Comparison of ENCODE assay signal across 29 mouse cellular contexts in genomic region chr10:19357848-19358247, GRCm38 (mm10). TPM values are rescaled to one million over a fixed set of nuclear protein-coding genes. Genes with fewer than 3 reads are reported as not detected.
DNase-seq lines count a peak whose midpoint lies in the region; ATAC-seq and TF ChIP-seq lines count a peak whose summit lies in the region.
"Had no signal": no experiment of that assay in that cellular context is flagged by ENCODE, and none has a peak within 500 bp of the region (broad histone marks: within the 10 kb centered on the region; RNA-seq: fewer than 3 reads in every experiment).

No protein-coding gene starts in this region.

- no peaks in the 10 kb centered on the region for H3K36me3 ChIP-seq in forebrain, embryonic 11.5 days (ENCODE audit: control insufficient read depth, insufficient read depth, low read length)
- H3K36me3 ChIP-seq in forebrain, embryonic 13.5 days (ENCODE audit: poor library complexity, severe bottlenecking) = no peaks in the 10 kb centered on the region
- H3K36me3 ChIP-seq in midbrain, embryonic 11.5 days (ENCODE audit: control insufficient read depth, insufficient read depth, low read length) = no peaks in the 10 kb centered on the region
- no peaks in the 10 kb centered on the region for H3K36me3 ChIP-seq in midbrain, postnatal 0 days (ENCODE audit: insufficient read depth, low read length)
- H3K36me3 ChIP-seq in hindbrain, embryonic 14.5 days (replicated peaks; ENCODE audit: control insufficient read depth, insufficient read depth) = no peaks in the 10 kb centered on the region
- H3K36me3 ChIP-seq in neural tube, embryonic 14.5 days (ENCODE audit: control insufficient read depth, insufficient read depth, low read length) = no peaks in the 10 kb centered on the region

- peak overlapping the region; percentile 23; the same call in 1 of the 2 replicates for H3K4me3 ChIP-seq in forebrain, embryonic 11.5 days (ENCODE audit: low read depth, low read length)
- H3K4me3 ChIP-seq in forebrain, embryonic 13.5 days = no peak overlapping the region
- peak overlapping the region; percentile 33 for H3K4me3 ChIP-seq in midbrain, embryonic 11.5 days (ENCODE audit: low read depth, low read length)
- H3K4me3 ChIP-seq in midbrain, postnatal 0 days (ENCODE audit: low read depth, low read length) = no peak overlapping the region
- peak overlapping the region; percentile 30 for H3K4me3 ChIP-seq in hindbrain, embryonic 14.5 days (replicated peaks; ENCODE audit: low read length)
- H3K4me3 ChIP-seq in neural tube, embryonic 14.5 days (ENCODE audit: low read depth, low read length) = peak overlapping the region; percentile 26; the same call in 1 of the 2 replicates

- TF ChIP-seq CTCF in midbrain, postnatal 0 days (IDR thresholded peaks at IDR 0.05) = no peak

- H3K27ac ChIP-seq in forebrain, embryonic 11.5 days (ENCODE audit: low read depth, low read length) = no peak overlapping the region
- H3K27ac ChIP-seq in forebrain, embryonic 13.5 days = no peak overlapping the region
- H3K27ac ChIP-seq in midbrain, embryonic 11.5 days (ENCODE audit: low read depth, low read length) = no peak overlapping the region
- H3K27ac ChIP-seq in midbrain, postnatal 0 days (ENCODE audit: low read depth, low read length) = no peak overlapping the region
- H3K27ac ChIP-seq in hindbrain, embryonic 14.5 days = no peak overlapping the region
- no peak overlapping the region for H3K27ac ChIP-seq in neural tube, embryonic 14.5 days (ENCODE audit: low read depth, low read length)

- no peak overlapping the region for H3K9ac ChIP-seq in forebrain, embryonic 11.5 days (ENCODE audit: low read length)
- no peak overlapping the region for H3K9ac ChIP-seq in forebrain, embryonic 13.5 days
- H3K9ac ChIP-seq in midbrain, embryonic 11.5 days (ENCODE audit: low read length) = peak overlapping the region; percentile 43
- no peak overlapping the region for H3K9ac ChIP-seq in midbrain, postnatal 0 days (replicated peaks; ENCODE audit: low read length, poor library complexity, severe bottlenecking)
- H3K9ac ChIP-seq in hindbrain, embryonic 14.5 days = peak overlapping the region; percentile 7; the same call in 1 of the 2 replicates
- H3K9ac ChIP-seq in neural tube, embryonic 14.5 days (replicated peaks; ENCODE audit: low read depth, low read length) = no peak overlapping the region

- H3K9me3 ChIP-seq in forebrain, embryonic 11.5 days (ENCODE audit: control insufficient read depth, low read length) = no peaks in the 10 kb centered on the region
- no peaks in the 10 kb centered on the region for H3K9me3 ChIP-seq in forebrain, embryonic 13.5 days (replicated peaks)
- H3K9me3 ChIP-seq in midbrain, embryonic 11.5 days (ENCODE audit: control insufficient read depth, low read length) = no peaks in the 10 kb centered on the region
- H3K9me3 ChIP-seq in midbrain, postnatal 0 days (ENCODE audit: low read length) = no peaks in the 10 kb centered on the region
- no peaks in the 10 kb centered on the region for H3K9me3 ChIP-seq in hindbrain, embryonic 14.5 days (ENCODE audit: control insufficient read depth, low read length)
- H3K9me3 ChIP-seq in neural tube, embryonic 14.5 days (ENCODE audit: control insufficient read depth, low read length) = no peaks in the 10 kb centered on the region

- peaks cover 7% of the 10 kb centered on the region; the same call in 1 of the 2 replicates for H3K4me1 ChIP-seq in forebrain, embryonic 11.5 days (replicated peaks; ENCODE audit: control insufficient read depth, insufficient read depth, low read length)
- H3K4me1 ChIP-seq in forebrain, embryonic 13.5 days = peaks cover 20% of the 10 kb centered on the region
- peaks cover 1% of the 10 kb centered on the region; the same call in 1 of the 2 replicates for H3K4me1 ChIP-seq in midbrain, embryonic 11.5 days (ENCODE audit: control insufficient read depth, insufficient read depth, low read length)
- no peaks in the 10 kb centered on the region for H3K4me1 ChIP-seq in midbrain, postnatal 0 days (ENCODE audit: insufficient read depth, low read length)
- no peaks in the 10 kb centered on the region; the same call in 1 of the 2 replicates for H3K4me1 ChIP-seq in hindbrain, embryonic 14.5 days (replicated peaks; ENCODE audit: control insufficient read depth, insufficient read depth, low read length)
- H3K4me1 ChIP-seq in neural tube, embryonic 14.5 days (ENCODE audit: control insufficient read depth, insufficient read depth, low read length) = no peaks in the 10 kb centered on the region

- 11% methylated on average over 5 of the region's 5 CpGs for WGBS in forebrain, embryonic 11.5 days
- 13% methylated on average over 5 of the region's 5 CpGs for WGBS in forebrain, embryonic 13.5 days
- 11% methylated on average over 5 of the region's 5 CpGs for WGBS in midbrain, embryonic 11.5 days
- 19% methylated on average over 5 of the region's 5 CpGs for WGBS in midbrain, postnatal 0 days
- WGBS in hindbrain, embryonic 14.5 days = 17% methylated on average over 5 of the region's 5 CpGs
- WGBS in neural tube, embryonic 14.5 days = 13% methylated on average over 5 of the region's 5 CpGs

- H3K4me2 ChIP-seq in forebrain, embryonic 11.5 days (ENCODE audit: low read depth, low read length, severe bottlenecking) = no peak overlapping the region
- H3K4me2 ChIP-seq in forebrain, embryonic 13.5 days = no peak overlapping the region
- H3K4me2 ChIP-seq in midbrain, embryonic 11.5 days = no peak overlapping the region; the same call in 1 of the 2 replicates
- H3K4me2 ChIP-seq in midbrain, postnatal 0 days (ENCODE audit: low read depth, low read length, poor library complexity, severe bottlenecking) = no peak overlapping the region
- peak overlapping the region; percentile 49; the same call in 1 of the 2 replicates for H3K4me2 ChIP-seq in hindbrain, embryonic 14.5 days (replicated peaks)
- no peak overlapping the region for H3K4me2 ChIP-seq in neural tube, embryonic 14.5 days (ENCODE audit: low read depth, low read length)

- H3K27me3 ChIP-seq in forebrain, embryonic 11.5 days (ENCODE audit: control insufficient read depth, insufficient read depth, low read length) = peaks cover 89% of the 10 kb centered on the region
- H3K27me3 ChIP-seq in forebrain, embryonic 13.5 days = peaks cover 98% of the 10 kb centered on the region
- peaks cover 93% of the 10 kb centered on the region for H3K27me3 ChIP-seq in midbrain, embryonic 11.5 days (ENCODE audit: control insufficient read depth, insufficient read depth, low read length)
- H3K27me3 ChIP-seq in midbrain, postnatal 0 days (ENCODE audit: insufficient read depth, low read length) = peaks cover 95% of the 10 kb centered on the region
- peaks cover 100% of the 10 kb centered on the region for H3K27me3 ChIP-seq in hindbrain, embryonic 14.5 days (ENCODE audit: control insufficient read depth, insufficient read depth, low read length)
- H3K27me3 ChIP-seq in neural tube, embryonic 14.5 days (ENCODE audit: control insufficient read depth, insufficient read depth, low read length) = peaks cover 82% of the 10 kb centered on the region

- ATAC-seq in forebrain, embryonic 11.5 days (replicated peaks; ENCODE audit: low FRiP score) = no peak
- no peak for ATAC-seq in forebrain, embryonic 13.5 days
- ATAC-seq in midbrain, embryonic 11.5 days (ENCODE audit: low FRiP score) = no peak
- ATAC-seq in midbrain, postnatal 0 days (ENCODE audit: low FRiP score) = no peak
- ATAC-seq in hindbrain, embryonic 14.5 days (ENCODE audit: low FRiP score) = no peak
- ATAC-seq in neural tube, embryonic 14.5 days (ENCODE audit: low read depth) = no peak

- DNase-seq in forebrain, embryonic 11.5 days (ENCODE audit: low spot score) = no peak
- peak; percentile 91 for DNase-seq in midbrain, embryonic 11.5 days (ENCODE audit: low spot score, missing footprints)
- DNase-seq in midbrain, postnatal 0 days (ENCODE audit: low spot score) = no peak
- DNase-seq in hindbrain, embryonic 14.5 days (ENCODE audit: low spot score) = no peak
- no peak for DNase-seq in gastrocnemius, adult 18-20 months (ENCODE audit: low spot score)
- DNase-seq in heart, adult 18-20 months = no peak
- DNase-seq: adrenal gland, postnatal 14 days; cerebellum, adult 2 months; cerebellum, postnatal 25 days; gastrocnemius, postnatal 25 days; kidney, adult 9 months; layer of hippocampus, postnatal 36 days; lung, postnatal 4 days; right cerebral cortex, adult 18-20 months had no signal

RNA-seq across cellular contexts. Expression of gene Olig3, which starts 1.5 kb away (rescaled TPM):
- polyA plus RNA-seq in forebrain, embryonic 11.5 days (2014; fragmentation: Nextera tagmentation; extraction: Ambion mirVana) = 23.8 and 26.8 TPM in 2 replicates
- 16.8 and 23.0 TPM in 2 replicates for polyA plus RNA-seq in forebrain, embryonic 13.5 days (2015; fragmentation: Nextera tagmentation; extraction: Ambion mirVana)
- 18.7 and 20.7 TPM in 2 replicates for polyA plus RNA-seq in midbrain, embryonic 11.5 days (2014; fragmentation: Nextera tagmentation; extraction: Ambion mirVana)
- 0.77 TPM in 1 of 2 replicates, not detected in the other for total RNA-seq in midbrain, postnatal 0 days (2014; rRNA removed)
- not detected in 2 replicates for polyA plus RNA-seq in midbrain, postnatal 0 days (2015; fragmentation: Nextera tagmentation; extraction: Ambion mirVana)
- polyA plus RNA-seq in hindbrain, embryonic 14.5 days (2014; fragmentation: Nextera tagmentation; extraction: Ambion mirVana) = 9.2 and 11.1 TPM in 2 replicates
- 15.8 and 15.9 TPM in 2 replicates for polyA plus RNA-seq in neural tube, embryonic 14.5 days (2014; fragmentation: Nextera tagmentation; extraction: Ambion mirVana)
- total RNA-seq in gastrocnemius, adult 18-20 months (2021) = not detected
- total RNA-seq in heart, adult 18-20 months (2021) = not detected
- total RNA-seq: adrenal gland, postnatal 14 days; gastrocnemius, postnatal 25 days; heart, adult 8-10 months; heart, postnatal 25 days; layer of hippocampus, adult 8-10 months; layer of hippocampus, postnatal 36 days; left cerebral cortex, postnatal 10 days; liver, adult 2 months had no signal
- polyA plus RNA-seq: CD4-positive, CD25-positive, alpha-beta regulatory T cell, adult 4 months; heart, embryonic 14.5 days; intestine, embryonic 14.5 days; limb, embryonic 11.5 days; liver, adult 2 months; liver, embryonic 16.5 days; lung, embryonic 16.5 days; small intestine, adult 2 months; stomach, embryonic 16.5 days had no signal

Comparison
In these comparisons a context has a peak if more than half of its experiments do, and no peak if none do; other contexts are left out.
1. H3K4me3 ChIP-seq: peak in forebrain, embryonic 11.5 days (single experiment), midbrain, embryonic 11.5 days (single experiment), hindbrain, embryonic 14.5 days (single experiment) and neural tube, embryonic 14.5 days (single experiment); none in forebrain, embryonic 13.5 days (single experiment) and midbrain, postnatal 0 days (single experiment).
2. H3K9ac ChIP-seq: peak in midbrain, embryonic 11.5 days (single experiment) and hindbrain, embryonic 14.5 days (single experiment); none in forebrain, embryonic 11.5 days (single experiment), forebrain, embryonic 13.5 days (single experiment), midbrain, postnatal 0 days (single experiment) and neural tube, embryonic 14.5 days (single experiment).